Mouse (Mus musculus): ENCODE measurements at regions not wholly inside any gene's neighbourhood (a gene's known extent, or its start where the extent isn't known, plus 50 kb on each side); places are given as distances from the start of the nearest gene placed in this dataset.

DNA sequence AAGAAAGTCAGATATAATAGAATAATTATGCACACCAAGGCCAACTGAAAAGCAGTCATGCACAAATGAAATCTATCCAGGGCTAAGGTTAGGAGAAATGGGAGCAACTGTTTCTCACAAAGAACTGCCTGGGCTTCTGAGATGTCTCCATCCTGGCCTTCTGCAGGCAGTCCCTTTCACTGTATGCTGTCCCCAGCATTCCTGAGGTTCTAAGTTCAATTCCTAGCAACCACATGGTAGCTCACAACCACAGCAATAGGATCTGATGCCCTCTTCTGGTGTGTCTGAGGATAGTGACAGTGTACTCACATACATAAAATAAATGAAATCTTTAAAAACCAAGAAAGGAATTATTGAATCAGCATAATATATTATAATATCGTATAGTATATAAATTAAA is 133.3 kb downstream of the Atxn7l3b start:
- DNase-seq (ENCODE audit: low spot score) (no peak), ATAC-seq (ENCODE audit: extremely low read depth, insufficient number of reproducible peaks, low FRiP score, poor library complexity, severe bottlenecking) (no peak)
- Histone ChIP-seq H3K4me1 (ENCODE audit: insufficient read depth, low read depth, low read length) (no peaks in the 10 kb centered on the region), H3K4me3 (ENCODE audit: low read depth, low read length) (no peak overlapping the region), H3K9me3 (replicated peaks) (no peaks in the 10 kb centered on the region), H3K36me3 (replicated peaks) (no peaks in the 10 kb centered on the region), H3K27me3 (ENCODE audit: insufficient read depth, low read length) (no peaks in the 10 kb centered on the region)
- TF ChIP-seq CTCF (IDR thresholded peaks at IDR 0.05; ENCODE audit: low read depth, low read length) (no peak), GATA1 (IDR thresholded peaks at IDR 0.05; ENCODE audit: borderline replicate concordance, low read length) (no peak), GATA2 (IDR thresholded peaks at IDR 0.05; ENCODE audit: borderline replicate concordance, low read depth, low read length) (no peak), TAL1 (conservative IDR thresholded peaks at IDR 0.05; ENCODE audit: low read depth, low read length) (no peak), POLR2AphosphoS5 (IDR thresholded peaks at IDR 0.05; ENCODE audit: insufficient replicate concordance, low read depth, low read length) (no peak)

GRCm38 (mm10) chr10:112788236-112788635 is 140.6 kb downstream of the Atxn7l3b start:
- Histone ChIP-seq H3K4me1 (ENCODE audit: insufficient read depth, low read depth, low read length) (no peaks in the 10 kb centered on the region), H3K27me3 (ENCODE audit: insufficient read depth, low read length) (no peaks in the 10 kb centered on the region), H3K9me3 (replicated peaks) (peaks cover 2% of the 10 kb centered on the region), H3K36me3 (replicated peaks) (no peaks in the 10 kb centered on the region), H3K4me3 (ENCODE audit: low read depth, low read length) (no peak overlapping the region)
- no peak for TF ChIP-seq POLR2AphosphoS5 (IDR thresholded peaks at IDR 0.05; ENCODE audit: insufficient replicate concordance, low read depth, low read length)
- TF ChIP-seq GATA2 (IDR thresholded peaks at IDR 0.05; ENCODE audit: borderline replicate concordance, low read depth, low read length) = no peak
- TF ChIP-seq CTCF (IDR thresholded peaks at IDR 0.05; ENCODE audit: low read depth, low read length) = no peak
- TF ChIP-seq TAL1 (conservative IDR thresholded peaks at IDR 0.05; ENCODE audit: low read depth, low read length) = no peak
- no peak for TF ChIP-seq GATA1 (IDR thresholded peaks at IDR 0.05; ENCODE audit: borderline replicate concordance, low read length)
- DNase-seq (ENCODE audit: low spot score) (no peak), ATAC-seq (ENCODE audit: extremely low read depth, insufficient number of reproducible peaks, low FRiP score, poor library complexity, severe bottlenecking) (no peak)

DNA sequence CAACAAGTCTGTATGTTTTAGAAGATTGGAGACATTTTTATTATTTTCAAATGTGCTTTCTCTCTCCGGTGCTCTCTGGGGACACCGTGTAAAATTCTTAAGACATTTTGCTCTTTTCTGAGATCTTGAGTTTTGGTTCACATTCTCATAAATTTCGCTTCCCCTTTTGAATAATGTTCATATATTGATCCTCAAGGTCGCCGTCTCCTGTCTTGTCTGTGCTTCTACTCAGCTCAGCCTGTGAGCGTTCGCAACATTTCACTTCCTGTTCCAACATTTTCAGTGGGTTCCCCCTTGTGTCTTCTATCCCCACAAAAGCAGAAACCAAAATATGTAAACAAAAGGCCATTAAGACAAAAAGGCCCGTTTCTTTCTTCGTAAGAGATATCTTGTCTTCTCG is 154.5 kb downstream of the Atxn7l3b start:
- TF ChIP-seq POLR2AphosphoS5 (IDR thresholded peaks at IDR 0.05; ENCODE audit: insufficient replicate concordance, low read depth, low read length) = no peak
- no peak for TF ChIP-seq TAL1 (conservative IDR thresholded peaks at IDR 0.05; ENCODE audit: low read depth, low read length)
- TF ChIP-seq GATA1 (IDR thresholded peaks at IDR 0.05; ENCODE audit: borderline replicate concordance, low read length) = no peak
- no peak for TF ChIP-seq CTCF (IDR thresholded peaks at IDR 0.05; ENCODE audit: low read depth, low read length)
- TF ChIP-seq GATA2 (IDR thresholded peaks at IDR 0.05; ENCODE audit: borderline replicate concordance, low read depth, low read length) = no peak
- no peaks in the 10 kb centered on the region for H3K27me3 ChIP-seq (ENCODE audit: insufficient read depth, low read length)
- H3K36me3 ChIP-seq (replicated peaks) = no peaks in the 10 kb centered on the region
- H3K4me1 ChIP-seq (ENCODE audit: insufficient read depth, low read depth, low read length) = no peaks in the 10 kb centered on the region
- no peak overlapping the region for H3K4me3 ChIP-seq (ENCODE audit: low read depth, low read length)
- peaks cover 3% of the 10 kb centered on the region; the same call in 1 of the 2 replicates for H3K9me3 ChIP-seq (replicated peaks)
- ATAC-seq (ENCODE audit: extremely low read depth, insufficient number of reproducible peaks, low FRiP score, poor library complexity, severe bottlenecking) (no peak), DNase-seq (ENCODE audit: low spot score) (no peak)

DNA sequence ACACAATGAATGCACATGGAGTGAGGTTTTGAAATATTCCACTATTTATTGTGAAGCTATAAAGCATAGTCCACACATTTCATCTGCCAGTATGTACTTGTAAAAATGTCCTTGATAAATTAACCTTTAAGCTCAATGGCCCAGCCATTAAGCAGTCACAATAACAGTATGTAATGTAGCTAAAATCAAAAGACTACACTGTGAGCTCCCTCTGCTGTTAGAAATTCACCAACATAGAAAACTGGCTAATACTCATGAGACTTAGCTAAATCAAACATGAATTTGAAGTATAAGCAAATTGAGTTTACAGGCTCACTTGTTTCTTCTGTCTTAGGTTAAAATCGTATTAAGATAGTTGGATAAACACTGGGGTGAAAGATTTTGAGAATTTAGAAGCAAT is 182.1 kb downstream of the Atxn7l3b start:
- no peaks in the 10 kb centered on the region for H3K36me3 ChIP-seq (replicated peaks)
- ATAC-seq (ENCODE audit: extremely low read depth, insufficient number of reproducible peaks, low FRiP score, poor library complexity, severe bottlenecking) = no peak
- TF ChIP-seq CTCF (IDR thresholded peaks at IDR 0.05; ENCODE audit: low read depth, low read length) (no peak), GATA1 (IDR thresholded peaks at IDR 0.05; ENCODE audit: borderline replicate concordance, low read length) (no peak), POLR2AphosphoS5 (IDR thresholded peaks at IDR 0.05; ENCODE audit: insufficient replicate concordance, low read depth, low read length) (no peak), GATA2 (IDR thresholded peaks at IDR 0.05; ENCODE audit: borderline replicate concordance, low read depth, low read length) (no peak), TAL1 (conservative IDR thresholded peaks at IDR 0.05; ENCODE audit: low read depth, low read length) (no peak)
- H3K4me1 ChIP-seq (ENCODE audit: insufficient read depth, low read depth, low read length) = no peaks in the 10 kb centered on the region
- DNase-seq (ENCODE audit: low spot score) = no peak
- no peak overlapping the region for H3K4me3 ChIP-seq (ENCODE audit: low read depth, low read length)
- H3K27me3 ChIP-seq (ENCODE audit: insufficient read depth, low read length) = no peaks in the 10 kb centered on the region
- no peaks in the 10 kb centered on the region; the same call in 1 of the 2 replicates for H3K9me3 ChIP-seq (replicated peaks)

DNA sequence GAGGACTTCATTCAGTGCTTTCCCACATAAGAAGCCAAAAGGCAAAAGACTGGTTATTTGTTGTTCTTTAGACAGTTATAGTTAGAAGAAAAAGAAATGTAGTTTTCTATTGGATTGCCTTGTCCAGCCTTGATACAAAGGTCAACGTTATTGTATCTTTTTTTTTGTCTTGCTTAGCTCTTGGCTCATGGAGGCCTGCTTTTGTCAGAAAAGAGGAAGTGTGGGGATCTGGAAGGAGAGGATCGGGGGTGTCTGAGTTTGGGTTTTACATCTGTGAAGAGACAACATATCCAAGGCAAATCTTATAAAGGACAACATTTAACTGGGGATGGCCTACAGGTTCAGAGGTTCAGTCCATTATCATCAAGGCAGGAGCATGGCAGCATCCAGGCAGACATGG is 185.3 kb downstream of the Atxn7l3b start:
- TF ChIP-seq GATA2 (IDR thresholded peaks at IDR 0.05; ENCODE audit: borderline replicate concordance, low read depth, low read length) = no peak
- no peak for TF ChIP-seq CTCF (IDR thresholded peaks at IDR 0.05; ENCODE audit: low read depth, low read length)
- no peak for TF ChIP-seq GATA1 (IDR thresholded peaks at IDR 0.05; ENCODE audit: borderline replicate concordance, low read length)
- TF ChIP-seq POLR2AphosphoS5 (IDR thresholded peaks at IDR 0.05; ENCODE audit: insufficient replicate concordance, low read depth, low read length) = no peak
- TF ChIP-seq TAL1 (conservative IDR thresholded peaks at IDR 0.05; ENCODE audit: low read depth, low read length) = no peak
- Histone ChIP-seq H3K27me3 (ENCODE audit: insufficient read depth, low read length) (no peaks in the 10 kb centered on the region), H3K36me3 (replicated peaks) (no peaks in the 10 kb centered on the region), H3K4me3 (ENCODE audit: low read depth, low read length) (no peak overlapping the region), H3K9me3 (replicated peaks) (no peaks in the 10 kb centered on the region; the same call in 1 of the 2 replicates), H3K4me1 (ENCODE audit: insufficient read depth, low read depth, low read length) (no peaks in the 10 kb centered on the region)
- DNase-seq (ENCODE audit: low spot score) (no peak), ATAC-seq (ENCODE audit: extremely low read depth, insufficient number of reproducible peaks, low FRiP score, poor library complexity, severe bottlenecking) (no peak)

- TF ChIP-seq GATA1 (IDR thresholded peaks at IDR 0.05; ENCODE audit: borderline replicate concordance, low read length) = no peak
- no peak for TF ChIP-seq POLR2AphosphoS5 (IDR thresholded peaks at IDR 0.05; ENCODE audit: insufficient replicate concordance, low read depth, low read length)
- no peak for TF ChIP-seq GATA2 (IDR thresholded peaks at IDR 0.05; ENCODE audit: borderline replicate concordance, low read depth, low read length)
- Histone ChIP-seq H3K4me3 (ENCODE audit: low read depth, low read length) (no peak overlapping the region), H3K36me3 (replicated peaks) (no peaks in the 10 kb centered on the region), H3K9me3 (replicated peaks) (no peaks in the 10 kb centered on the region; the same call in 1 of the 2 replicates), H3K4me1 (ENCODE audit: insufficient read depth, low read depth, low read length) (no peaks in the 10 kb centered on the region), H3K27me3 (ENCODE audit: insufficient read depth, low read length) (no peaks in the 10 kb centered on the region)
- no peak for ATAC-seq (ENCODE audit: extremely low read depth, insufficient number of reproducible peaks, low FRiP score, poor library complexity, severe bottlenecking)
- DNase-seq (ENCODE audit: low spot score) = no peak
Observed at GRCm38 (mm10) chr10:112742123-112742522, 186.7 kb downstream of the Atxn7l3b start.

Data from G1E (cell line).